Mouse (Mus musculus) ES-Bruce4 (cell line): Measurements from ENCODE around the gene Foxo3.

Source experiments
- CTCF ChIP-seq: IDR thresholded peaks from one replicate; pipeline ENCODE4 v1.8.1; 2011; ENCODE audit warnings: low read depth, low read length
- EP300 ChIP-seq: IDR thresholded peaks from 2 replicates; pipeline ENCODE4 v1.6.1; 2011; ENCODE audit warnings: low read depth, low read length; ENCODE audit not compliant: insufficient read depth
- POLR2A ChIP-seq: IDR thresholded peaks from one replicate; pipeline ENCODE4 v1.8.1; 2011; ENCODE audit warnings: low read length; ENCODE audit not compliant: insufficient read depth

DNA sequence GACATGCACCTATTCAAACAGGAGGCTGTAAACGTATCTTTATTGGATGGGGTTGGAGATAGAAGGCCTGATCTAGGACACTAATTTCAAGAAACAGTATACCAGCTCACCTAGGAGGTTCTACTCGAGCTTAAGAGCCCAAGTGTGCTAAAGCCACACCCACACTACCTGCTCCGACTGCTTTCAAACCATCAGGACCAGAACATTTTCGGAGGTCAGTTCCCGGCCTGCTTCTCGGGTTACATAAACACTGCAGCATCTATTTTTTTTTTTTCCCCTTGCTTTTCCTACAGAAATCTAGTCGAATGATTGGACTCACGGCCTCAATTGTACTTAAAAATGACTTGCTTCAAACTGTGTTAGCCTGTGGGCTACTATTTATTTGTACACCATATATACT is 12.9 kb downstream of the Foxo3 start:
- no peak for TF ChIP-seq CTCF
- no peak for TF ChIP-seq POLR2A
- TF ChIP-seq EP300: no peak
